Mouse (Mus musculus) left cerebral cortex, adult 18-20 months (tissue): ENCODE measurements around the gene Pofut1. TPM values are rescaled to one million over a fixed set of nuclear protein-coding genes. Genes with fewer than 3 reads are reported as not detected.

Experiments used
- DNase-seq, 2 experiments: peaks; one replicate each; pipeline ENCODE4 v3.0.0; 2021 to 2022; ENCODE audit warnings: low spot score in 2 of 2, mixed read lengths in 1 of 2
- total RNA-seq, 2 experiments: library from RNA; stranded (reverse); gene quantifications; 2 replicates each; pipeline ENCODE4 v1.2.3; 2021

The Pofut1 gene
- total RNA-seq, 2 experiments from 2014 or later, result 13.8 to 15.8 TPM

DNA sequence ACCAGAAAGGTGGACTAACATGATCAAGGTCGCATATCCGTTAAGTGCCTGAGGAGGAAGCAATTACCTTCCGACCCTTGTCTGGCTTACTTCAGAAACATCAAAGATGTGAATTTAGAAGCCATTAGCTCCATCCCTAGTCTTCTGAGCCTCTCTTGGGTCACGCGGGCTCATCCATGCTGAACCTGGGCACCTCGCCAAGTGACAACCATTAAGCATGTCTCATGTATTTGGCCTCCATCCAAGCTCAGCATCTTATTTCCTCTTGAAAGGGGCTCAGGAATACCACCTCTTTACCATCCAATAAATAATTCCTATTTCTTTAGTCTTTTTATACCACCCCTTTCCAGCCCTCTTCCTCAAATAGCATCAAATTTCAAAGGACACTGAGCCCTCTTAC lies 46.5 kb downstream of the Pofut1 start:
- DNase-seq, result no peak

DNA sequence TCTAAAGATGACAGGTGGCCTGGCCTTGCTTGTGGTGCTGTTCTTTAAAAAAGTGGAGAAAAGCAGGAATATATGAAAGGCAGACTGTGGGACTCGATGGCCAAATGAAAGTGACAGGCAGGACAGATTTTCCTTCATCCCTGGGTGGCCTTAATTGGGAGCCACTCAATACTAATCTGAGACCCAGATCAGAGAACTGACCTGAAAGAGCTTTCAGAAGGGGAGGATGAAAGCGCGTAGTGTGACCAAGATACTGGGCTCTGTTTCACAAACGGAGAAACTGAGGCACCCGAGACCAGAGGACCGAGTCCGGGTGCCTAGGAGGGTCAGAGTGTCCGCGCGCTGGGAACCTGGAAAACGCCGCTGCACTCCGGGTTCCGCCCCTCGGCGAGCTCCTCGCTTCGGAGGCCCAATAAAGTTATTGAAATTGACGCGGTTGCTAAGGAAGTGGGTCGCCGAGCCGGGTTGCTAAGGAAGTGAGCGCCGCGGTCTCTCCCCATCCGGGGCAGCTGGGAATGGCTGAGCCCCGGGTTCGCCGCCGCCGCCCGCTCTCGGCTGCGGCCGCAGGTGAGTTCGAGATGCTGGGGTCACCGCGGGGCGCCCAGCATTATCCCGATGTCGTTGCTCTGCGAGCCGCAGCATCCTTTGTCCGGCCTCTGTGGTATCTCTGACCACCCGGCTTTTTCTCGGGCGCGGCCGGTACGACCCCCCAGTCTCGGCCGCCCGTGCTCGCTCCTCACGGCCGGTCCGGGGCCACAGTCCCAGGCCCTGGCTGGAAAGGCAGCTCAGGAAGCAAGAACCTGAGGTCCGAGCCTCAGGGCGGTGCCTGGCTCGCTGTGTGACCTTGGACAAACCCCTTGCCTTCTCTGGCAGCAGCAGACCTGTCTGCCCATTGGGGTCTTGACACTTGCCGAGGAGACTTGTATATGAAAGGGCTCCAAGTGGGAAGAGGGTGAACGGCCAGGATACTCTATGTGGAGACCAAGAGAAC lies 49.9 kb downstream of the Pofut1 start, which contains the start of gene Kif3b:
TSS of gene Kif3b (plus strand) at position 476 of the 991 bp plus-strand sequence.
- DNase-seq, result peak; percentile 87 to 89

DNA sequence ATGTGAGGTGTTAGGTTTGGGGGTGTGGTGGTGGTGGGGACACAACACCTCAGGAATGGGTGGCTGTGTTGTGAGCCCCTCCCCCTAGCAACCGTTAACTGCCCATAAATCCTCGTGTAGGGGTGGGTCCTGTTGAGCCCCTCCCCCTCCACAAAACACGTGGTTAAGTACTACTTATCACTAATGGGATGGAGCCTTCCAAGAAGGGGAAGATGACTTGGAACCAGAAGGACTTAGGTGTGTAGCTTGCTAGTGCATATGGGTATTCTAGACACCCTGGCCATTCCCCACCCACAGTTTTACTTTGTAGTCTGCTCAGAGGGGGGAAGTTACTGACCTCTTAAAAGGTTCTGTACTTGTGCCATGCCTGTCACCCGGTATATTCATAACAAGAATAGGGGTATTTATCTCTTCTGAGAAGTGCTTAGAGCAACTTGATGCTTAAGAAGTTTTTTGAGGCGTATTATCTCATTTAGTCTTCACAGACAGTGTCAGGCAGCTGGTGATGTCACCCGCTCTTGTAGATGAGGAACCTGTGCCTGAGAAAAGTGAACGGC lies 51.0 kb downstream of the Pofut1 start:
- DNase-seq, result no peak

DNA sequence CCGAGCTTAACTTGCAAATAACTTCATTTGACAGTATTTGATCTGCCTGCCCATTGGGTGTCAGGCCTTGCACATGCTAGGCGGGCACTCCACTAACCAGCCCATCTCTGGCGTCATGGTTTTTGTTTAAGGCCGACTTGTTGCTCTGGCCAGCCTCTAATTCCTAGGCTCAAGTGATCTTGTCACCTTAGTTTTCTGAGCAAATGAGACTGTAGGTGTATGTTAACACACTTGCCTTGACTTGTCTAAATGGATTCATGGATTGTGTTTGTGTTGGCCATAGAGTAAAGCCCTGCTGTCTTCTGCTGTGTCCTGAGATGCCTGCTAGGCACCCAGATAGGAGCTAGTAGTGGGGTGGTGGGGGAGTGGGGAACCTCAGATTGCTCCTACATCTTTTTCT lies 53.9 kb downstream of the Pofut1 start:
- no peak for DNase-seq

DNA sequence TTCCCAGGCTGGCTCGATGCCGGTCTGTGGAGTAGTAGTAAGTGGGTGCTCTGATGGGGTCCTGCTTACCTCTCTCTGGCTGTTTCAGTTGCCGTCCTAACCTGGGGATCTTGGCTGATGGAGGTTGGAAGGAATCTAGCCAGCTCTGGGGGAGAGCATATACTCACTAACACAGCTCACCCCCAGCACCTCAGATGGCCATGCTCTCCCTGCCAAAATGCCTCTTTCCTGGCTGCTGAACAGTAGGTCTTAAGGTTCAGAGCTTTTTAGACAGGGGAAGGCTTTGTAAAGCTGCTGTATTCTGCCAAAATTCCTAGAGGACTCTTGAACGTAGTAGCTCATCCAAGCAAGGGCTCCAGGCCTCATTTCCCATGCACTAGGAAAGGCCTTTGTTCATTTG lies 56.4 kb downstream of the Pofut1 start:
- DNase-seq, result no peak

DNA sequence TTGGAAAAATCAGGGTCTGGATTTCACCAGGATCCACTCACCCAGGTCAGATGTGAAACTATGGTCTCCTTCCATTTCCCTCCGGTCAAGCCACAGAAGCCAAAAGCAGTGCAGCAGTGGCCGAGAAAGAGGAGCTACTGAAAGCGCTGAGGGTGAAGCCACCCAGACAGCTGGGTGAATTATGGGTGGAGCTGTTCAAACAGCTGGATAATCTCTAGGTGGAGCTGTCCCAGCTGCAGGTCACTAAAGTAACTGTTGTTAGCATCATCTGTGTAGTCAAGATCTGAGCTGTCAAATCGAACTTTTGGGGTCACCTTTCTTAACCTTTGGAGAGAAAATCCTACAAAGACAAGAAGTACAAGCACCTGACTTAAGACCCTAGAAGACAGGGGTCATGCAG lies 57.1 kb downstream of the Pofut1 start:
- DNase-seq, result no peak

DNA sequence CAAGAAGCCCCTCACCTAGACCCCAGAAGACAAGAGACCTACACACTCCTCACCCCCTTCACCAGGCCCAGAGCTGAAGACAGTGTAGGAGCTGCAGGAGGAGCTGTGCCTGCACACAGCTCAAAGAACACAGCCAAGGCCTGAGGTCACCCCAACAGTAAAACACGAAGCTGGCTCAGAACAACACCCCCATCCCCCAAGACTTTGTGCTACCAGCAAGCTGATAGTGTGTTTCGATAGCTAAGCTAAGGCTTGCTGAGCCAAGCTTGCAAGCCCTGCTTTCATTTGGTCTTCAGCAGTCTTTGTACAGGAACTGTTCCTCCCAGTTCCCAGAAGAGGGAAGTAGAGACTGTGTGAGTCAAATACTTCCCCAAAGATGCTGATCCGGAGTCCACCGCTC lies 57.5 kb downstream of the Pofut1 start:
- no peak for DNase-seq

DNA sequence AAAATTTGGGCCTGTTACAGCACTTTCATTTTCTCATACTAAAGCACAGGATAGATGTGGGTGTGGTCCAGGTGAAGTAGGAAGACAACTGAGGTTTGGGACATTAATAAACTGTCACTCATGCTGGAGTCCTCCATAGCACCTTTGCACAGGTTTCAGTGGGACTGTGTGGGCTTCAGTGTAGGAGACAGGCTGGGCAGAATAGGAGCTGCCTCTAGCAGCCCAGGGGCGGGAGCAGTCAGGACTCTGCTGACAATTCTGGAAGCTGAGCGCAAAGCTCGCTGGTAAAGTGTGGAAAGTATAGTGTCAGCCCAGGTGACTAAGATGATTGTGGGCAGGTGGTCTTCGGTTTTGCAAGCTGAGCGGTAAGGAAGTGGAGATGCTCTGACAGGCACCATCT lies 59.8 kb downstream of the Pofut1 start:
- no peak for DNase-seq

DNA sequence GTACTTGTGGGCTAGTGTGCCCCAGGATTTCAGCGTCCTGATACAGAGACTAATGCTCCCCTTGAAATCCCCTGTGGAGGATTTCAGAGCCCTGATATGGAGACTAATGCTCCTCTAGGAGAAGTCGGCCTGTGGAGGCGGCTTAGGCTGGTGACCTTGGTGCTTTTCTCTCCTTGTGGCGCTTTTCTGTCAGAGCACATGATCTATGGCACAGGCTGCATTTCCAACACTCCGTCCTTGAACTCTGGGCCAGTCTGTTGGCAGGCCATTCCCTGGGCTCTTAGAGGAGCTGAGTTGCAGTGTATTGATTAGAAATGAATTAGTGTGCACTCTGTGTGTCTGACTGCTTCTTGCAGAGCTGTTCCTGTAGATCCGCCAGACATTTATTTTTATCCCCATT lies 63.9 kb downstream of the Pofut1 start:
- DNase-seq, result no peak

DNA sequence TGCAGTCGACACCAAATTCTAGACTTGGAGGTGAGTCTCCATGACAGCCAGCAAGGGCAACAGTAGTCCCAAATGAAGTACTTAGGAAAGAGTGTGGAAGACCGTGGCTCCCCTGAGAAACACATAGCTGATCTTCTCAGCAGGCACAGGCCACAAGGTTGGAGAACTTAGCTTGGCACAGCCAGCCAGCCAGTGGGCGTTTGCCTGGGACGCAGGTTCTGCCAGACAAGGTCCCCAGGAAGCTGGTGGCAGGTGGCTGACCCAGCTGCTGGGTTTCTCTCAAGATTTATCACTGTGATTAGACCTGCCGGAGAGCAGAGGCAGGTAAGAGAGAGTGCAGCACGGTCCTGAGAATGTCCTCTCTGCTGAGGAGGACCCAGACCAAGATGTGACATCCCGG lies 67.3 kb downstream of the Pofut1 start:
- DNase-seq, result no peak

DNA sequence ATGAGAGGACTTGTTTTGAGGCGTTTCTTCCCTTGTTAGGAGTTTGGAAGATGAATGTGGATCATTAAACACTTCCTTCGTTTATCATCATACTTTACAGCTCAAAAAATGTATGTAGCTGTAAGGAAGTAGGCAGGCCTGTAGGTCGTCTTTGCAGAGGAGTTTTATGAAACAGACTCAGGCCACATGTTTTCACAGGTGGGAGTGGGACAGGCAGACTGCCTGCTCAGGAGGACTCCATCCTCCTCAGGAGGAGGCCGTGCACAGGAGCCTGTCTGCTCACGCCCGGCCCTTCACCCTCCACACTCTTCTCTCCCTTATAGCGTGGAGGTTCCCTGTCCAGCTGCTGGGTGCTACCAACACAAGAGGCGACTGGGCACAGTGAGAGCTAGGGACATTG lies 67.8 kb downstream of the Pofut1 start:
- DNase-seq, result no peak

DNA sequence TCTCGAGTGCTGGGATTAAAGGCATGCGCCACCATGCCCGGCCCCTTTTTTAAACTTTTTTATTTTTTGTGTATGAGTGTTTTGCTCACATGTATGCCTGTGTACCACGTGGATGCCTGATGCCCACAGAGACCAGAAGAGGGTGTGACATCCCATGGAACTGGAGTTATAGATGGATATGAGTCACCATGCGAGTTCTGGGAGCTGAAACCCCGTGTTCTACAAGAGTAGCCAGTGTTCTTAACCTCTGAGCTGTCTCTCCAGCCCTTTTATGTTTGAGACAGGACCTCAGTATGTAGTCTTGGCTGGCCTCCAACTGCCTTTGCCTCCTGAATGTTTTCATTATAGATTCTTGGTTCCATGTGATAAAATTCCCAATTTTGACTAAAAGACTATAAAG lies 68.9 kb downstream of the Pofut1 start:
- DNase-seq, result no peak

DNA sequence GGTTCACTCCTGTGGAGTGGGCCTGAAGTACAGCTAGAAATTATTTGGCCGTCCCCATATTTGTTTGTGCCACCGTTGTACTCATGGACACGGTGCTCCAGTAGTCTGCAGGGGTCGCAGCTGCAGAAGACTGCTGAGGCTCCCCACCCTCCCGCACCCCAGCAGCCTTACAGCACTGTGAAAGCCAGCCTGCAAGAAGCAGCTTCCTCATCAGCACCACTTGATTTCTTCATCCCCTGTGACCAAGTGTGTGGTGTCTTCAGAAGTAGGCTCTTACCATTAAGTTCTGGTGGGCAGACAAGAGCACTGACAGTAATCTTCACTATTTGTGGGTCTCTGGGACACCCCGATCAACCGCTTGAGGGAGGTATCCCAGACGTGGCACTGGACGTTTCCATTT lies 71.6 kb downstream of the Pofut1 start:
- DNase-seq, result no peak

DNA sequence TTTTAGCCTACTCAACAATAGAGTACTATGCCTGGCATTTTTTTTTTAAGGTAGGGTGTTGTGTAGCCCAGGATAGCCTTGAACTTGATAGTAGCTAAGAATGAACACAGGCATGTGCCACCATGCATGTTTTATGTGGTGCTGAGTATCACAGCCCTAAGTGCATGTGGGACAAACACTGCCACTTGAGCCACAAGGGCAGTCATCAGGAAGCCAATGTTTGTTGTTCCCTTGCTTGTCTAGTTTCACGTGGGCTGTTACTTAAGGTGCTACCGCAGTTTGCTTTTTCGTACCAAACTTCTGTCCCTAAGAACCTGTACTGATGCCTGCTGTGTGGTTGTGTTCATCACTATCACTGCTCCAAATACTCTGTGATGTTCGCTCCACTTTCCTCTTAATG lies 77.1 kb downstream of the Pofut1 start:
- no peak for DNase-seq

DNA sequence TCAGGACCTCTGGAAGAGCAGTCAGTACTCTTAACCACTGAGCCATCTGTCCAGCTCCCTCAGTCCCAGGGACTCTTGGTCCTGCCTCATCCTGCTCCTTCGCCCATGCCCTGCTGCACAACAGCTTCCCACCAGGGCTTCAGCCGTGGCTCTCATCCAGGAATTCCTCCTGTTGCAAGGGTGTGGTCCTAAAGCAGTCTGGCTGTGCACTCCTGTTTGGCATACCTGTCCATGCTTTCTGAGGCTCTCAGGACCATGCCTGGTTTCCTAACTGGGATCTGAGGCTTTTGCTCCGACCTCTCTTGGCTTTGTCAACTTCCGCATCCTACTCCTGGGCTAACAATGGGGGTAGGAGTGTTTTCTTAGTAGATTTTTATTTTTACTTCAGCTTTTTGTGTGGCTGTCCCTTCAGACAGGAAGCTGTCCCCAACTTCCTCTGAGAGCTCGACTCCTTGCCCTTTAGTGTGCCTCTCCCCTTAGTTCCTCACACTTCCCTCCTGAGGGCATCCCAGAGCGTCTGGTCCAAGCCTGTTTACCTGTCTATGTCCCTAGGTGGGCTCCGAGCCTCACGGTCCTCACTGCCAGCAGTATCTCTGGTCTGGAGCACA lies 77.8 kb downstream of the Pofut1 start:
- no peak for DNase-seq

Other genes with a start within 250 kb of the Pofut1 start
- 10 to 100 TPM; 50.6 to 63.4 TPM for gene Pdrg1, start 226.1 kb upstream of the Pofut1 start, total RNA-seq
- gene Xkr7, start 209.7 kb upstream of the Pofut1 start, total RNA-seq, result 1 to 10 TPM; 5.6 to 6.9 TPM
- 1 to 10 TPM; 4.5 to 4.6 TPM for gene Ccm2l, start 175.6 kb upstream of the Pofut1 start, total RNA-seq
- 1 to 10 TPM; 2.3 to 3.3 TPM for gene Hck, start 133.1 kb upstream of the Pofut1 start, total RNA-seq
- 100 to 1,000 TPM; 101 to 106 TPM for gene Tm9sf4, start 80.2 kb upstream of the Pofut1 start, total RNA-seq
- gene Tspyl3, start 16.1 kb upstream of the Pofut1 start, total RNA-seq, result 10 to 100 TPM; 24.3 to 24.8 TPM
- 1 to 10 TPM; 5.9 to 6.5 TPM for gene Plagl2, start 107 bp upstream of the Pofut1 start, total RNA-seq
- gene Kif3b, start 49.9 kb downstream of the Pofut1 start, total RNA-seq, result 10 to 100 TPM; 53.5 to 56.9 TPM
- 10 to 100 TPM; 34.6 to 36.5 TPM for gene Asxl1, start 104.3 kb downstream of the Pofut1 start, total RNA-seq